Mouse (Mus musculus): Measurements from ENCODE around the gene Ercc6l.

DNA sequence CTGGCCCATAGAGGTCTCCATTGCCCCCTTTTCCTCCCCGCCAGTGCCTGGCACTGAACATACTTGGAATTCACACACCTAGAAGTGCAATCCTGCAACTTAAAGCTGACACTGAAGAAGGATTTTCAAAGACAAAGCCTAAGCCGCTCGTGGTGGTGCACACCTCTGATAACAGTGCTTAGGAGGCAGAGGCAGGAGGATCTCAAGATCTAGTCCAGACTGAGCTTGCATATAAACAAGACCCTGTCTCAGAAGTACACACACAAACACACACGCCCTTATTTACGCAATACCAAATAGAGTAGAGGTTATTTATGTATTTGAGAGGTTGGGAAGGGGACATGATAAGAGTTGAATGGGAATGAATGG lies 516 bp upstream of the Ercc6l start:
- no peak for TF ChIP-seq CTCF (IDR thresholded peaks at IDR 0.05; ENCODE audit: low read depth, low read length)
- no peak for TF ChIP-seq GATA2 (IDR thresholded peaks at IDR 0.05; ENCODE audit: borderline replicate concordance, low read depth, low read length)
- TF ChIP-seq GATA1 (IDR thresholded peaks at IDR 0.05; ENCODE audit: borderline replicate concordance, low read length): no peak

Measured in G1E (cell line).